Mouse (Mus musculus): Measurements from ENCODE around the gene Tbx15.

- no peak for TF ChIP-seq CTCF (IDR thresholded peaks at IDR 0.05; ENCODE audit: low read depth, low read length)
- no peak for TF ChIP-seq POLR2A (IDR thresholded peaks at IDR 0.05; ENCODE audit: borderline replicate concordance, low read depth, low read length)
These were observed 4.1 kb upstream of the Tbx15 start for GRCm38 (mm10) chr3:99235804-99236755.
